Mouse (Mus musculus) neural tube, postnatal 0 days (tissue): ENCODE data around the gene Gm3149. TPM values are rescaled to one million over a fixed set of nuclear protein-coding genes. Genes with fewer than 3 reads are reported as not detected.

Experiments
- polyA plus RNA-seq: library from polyadenylated mRNA; unstranded; fragments of >200 nt; fragmentation: Nextera tagmentation; extraction: Ambion mirVana; gene quantifications from 2 replicates; pipeline ENCODE4 v1.2.1, GENCODE M21; 2015

The Gm3149 gene
- polyA plus RNA-seq = 0.15 TPM in 1 of 2 replicates, not detected in the other

GRCm38 (mm10) chr14:4316983-4317382 lies at the start of gene Gm3149:
Gene Gm3149, plus strand, starts transcription at chr14:4317283.

GRCm38 (mm10) chr14:4334476-4335080 lies 17.5 kb downstream of the Gm3149 start, which contains the start of gene 2610042L04Rik:
Gene 2610042L04Rik, plus strand, starts transcription at chr14:4334763.

Other genes with a start within 250 kb of the Gm3149 start
- not detected in 2 replicates for gene Gm3115, start 233.2 kb upstream of the Gm3149 start, polyA plus RNA-seq
- 3.8 and 4.1 TPM in 2 replicates for gene Gm8108, start 206.8 kb upstream of the Gm3149 start, polyA plus RNA-seq
- not detected in 2 replicates for gene Gm3127, start 152.3 kb upstream of the Gm3149 start, polyA plus RNA-seq
- gene Gm2974, start 134.7 kb upstream of the Gm3149 start, polyA plus RNA-seq = 5.8 and 10.8 TPM in 2 replicates
- gene Gm3138, start 67.7 kb upstream of the Gm3149 start, polyA plus RNA-seq = not detected in 2 replicates
- 4.2 and 4.7 TPM in 2 replicates for gene 2610042L04Rik, start 17.5 kb downstream of the Gm3149 start, polyA plus RNA-seq
- not detected in 2 replicates for gene Gm3159, start 80.2 kb downstream of the Gm3149 start, polyA plus RNA-seq
- gene Gm3164, start 98.2 kb downstream of the Gm3149 start, polyA plus RNA-seq = 4.5 and 4.7 TPM in 2 replicates
- gene Gm3173, start 113.7 kb downstream of the Gm3149 start, polyA plus RNA-seq = 0.53 TPM in 1 of 2 replicates, not detected in the other
- not detected in 2 replicates for gene Gm3182, start 164.5 kb downstream of the Gm3149 start, polyA plus RNA-seq
- not detected in 2 replicates for gene Gm3047, start 238.1 kb downstream of the Gm3149 start, polyA plus RNA-seq